Mouse (Mus musculus): Measurements from ENCODE around the gene Abcf2.

DNA sequence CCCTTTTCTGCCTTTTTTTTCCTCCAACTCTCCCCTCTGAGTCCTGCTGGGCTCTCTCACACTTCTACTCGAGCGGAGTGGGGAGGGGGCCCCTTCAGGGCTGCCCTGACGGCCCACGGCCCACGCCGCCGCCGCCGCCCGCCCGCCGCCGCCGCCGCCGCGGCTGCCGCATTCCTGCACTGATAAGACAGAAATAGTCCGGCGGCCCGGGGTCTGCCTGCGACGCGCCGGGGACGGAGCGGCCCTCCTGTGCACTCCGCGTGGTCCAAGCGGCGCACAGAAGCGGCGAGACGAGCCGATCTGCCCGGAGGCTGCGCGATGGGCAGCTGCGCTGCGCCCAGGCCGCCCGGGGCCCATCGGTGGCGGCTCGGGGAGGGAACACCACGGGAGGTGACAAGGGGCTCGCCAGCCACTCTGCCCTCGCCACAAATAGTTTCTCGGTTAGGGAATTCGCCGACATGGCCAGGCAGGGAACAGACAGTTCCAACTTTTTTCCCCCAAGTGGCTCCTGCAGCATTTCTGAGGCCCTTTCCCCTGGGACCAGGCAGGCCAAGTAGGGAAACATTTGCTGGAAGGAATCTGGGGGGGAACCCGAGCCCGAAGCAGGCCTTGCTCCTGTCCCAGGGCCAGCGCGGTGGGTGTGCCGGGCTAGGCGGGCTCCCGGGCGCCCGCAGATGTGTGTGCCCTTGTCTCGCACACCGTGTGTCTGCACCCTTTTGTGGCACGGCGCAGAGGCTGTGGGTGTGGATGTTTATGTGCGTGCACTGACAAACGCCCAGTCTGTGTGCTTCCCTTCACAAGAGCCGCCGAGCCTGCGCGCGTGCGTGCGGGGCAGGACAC is 24.9 kb upstream of the Abcf2 start:
- TF ChIP-seq CTCF (IDR thresholded peaks at IDR 0.05; ENCODE audit: extremely low read depth, insufficient read depth, low read length) (no peak), POLR2A (IDR thresholded peaks at IDR 0.05; ENCODE audit: extremely low read depth, insufficient read depth, low read length) (peak; percentile 55; the same call in 1 of the 2 replicates)

All from cortical plate, adult 2 months (tissue).